Mouse (Mus musculus): ENCODE data around the gene Naa10. TPM values are rescaled to one million over a fixed set of nuclear protein-coding genes. Genes with fewer than 3 reads are reported as not detected.

Naa10 gene
- polyA plus RNA-seq, 1 experiment, result 42.7 TPM

DNA sequence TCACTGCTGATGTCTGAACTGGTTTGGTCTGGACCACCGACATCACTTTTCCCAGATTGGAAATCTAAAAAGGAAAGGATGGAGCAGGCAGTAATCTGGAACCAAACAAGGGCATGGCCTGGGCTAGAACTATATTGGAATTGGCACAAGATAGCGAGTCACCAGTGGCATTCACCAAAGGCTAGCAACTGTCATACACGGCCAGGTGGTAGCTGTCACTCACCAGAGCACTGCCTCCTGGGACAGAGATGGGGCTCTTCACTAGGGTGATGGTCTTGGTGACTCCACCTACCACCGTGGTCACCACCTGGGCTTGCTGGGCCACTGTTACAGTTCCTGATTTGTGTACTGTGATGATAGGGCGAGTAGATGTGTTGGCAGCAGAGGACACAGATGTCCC, 30.9 kb upstream of the Naa10 start:
- Histone ChIP-seq H3K4me1 (ENCODE audit: control insufficient read depth, insufficient read depth, low read length) (no peaks in the 10 kb centered on the region), H3K4me3 (ENCODE audit: insufficient read depth, low read length) (no peak overlapping the region), H3K27ac (ENCODE audit: insufficient read depth, low read length) (no peak overlapping the region)
- TF ChIP-seq CTCF (IDR thresholded peaks at IDR 0.05; ENCODE audit: borderline replicate concordance, insufficient read depth, low read length) (no peak), POLR2A (IDR thresholded peaks at IDR 0.05; ENCODE audit: low read depth, low read length) (no peak)

DNA sequence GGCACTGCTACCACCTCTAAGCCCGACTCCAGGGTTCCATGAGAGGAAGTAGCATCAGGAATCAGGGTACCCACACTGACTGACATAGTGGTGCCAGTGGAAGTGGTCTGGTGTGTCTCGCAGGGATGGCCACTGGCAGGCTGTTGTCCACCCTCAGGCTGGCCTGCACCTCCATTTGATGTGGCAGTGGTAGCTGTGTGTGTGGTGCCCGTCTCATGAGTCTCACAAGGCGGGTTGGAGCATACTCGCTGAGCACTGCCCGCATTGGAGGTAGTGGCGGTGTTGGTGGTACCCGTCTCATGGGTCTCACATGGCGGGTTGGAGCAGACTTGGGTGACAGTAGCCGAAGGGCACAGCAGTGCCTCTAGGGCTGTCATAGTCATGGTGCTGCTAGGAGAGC, 27.6 kb upstream of the Naa10 start:
- Histone ChIP-seq H3K27ac (ENCODE audit: insufficient read depth, low read length) (no peak overlapping the region), H3K4me3 (ENCODE audit: insufficient read depth, low read length) (no peak overlapping the region), H3K4me1 (ENCODE audit: control insufficient read depth, insufficient read depth, low read length) (no peaks in the 10 kb centered on the region)
- TF ChIP-seq POLR2A (IDR thresholded peaks at IDR 0.05; ENCODE audit: low read depth, low read length) (no peak), CTCF (IDR thresholded peaks at IDR 0.05; ENCODE audit: borderline replicate concordance, insufficient read depth, low read length) (no peak)

DNA sequence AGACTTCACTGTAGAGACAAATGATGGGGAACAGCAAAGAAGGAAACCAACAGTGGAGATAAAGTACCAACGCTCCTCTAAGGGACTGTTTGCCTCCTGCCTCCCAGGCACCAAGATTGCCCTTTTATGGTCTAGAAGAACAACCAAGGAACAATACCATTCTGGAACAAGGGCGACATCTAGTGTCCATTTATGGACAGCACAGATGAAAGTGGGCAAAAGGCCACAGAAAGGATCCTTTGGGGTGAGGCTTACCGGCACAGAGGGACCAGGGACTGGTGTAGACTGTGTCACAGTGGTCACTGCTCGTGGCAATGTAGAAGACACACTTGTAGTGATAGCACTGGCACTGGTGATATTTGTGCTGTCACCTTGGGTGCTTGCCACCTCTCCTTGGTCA, 26.9 kb upstream of the Naa10 start:
- H3K27ac ChIP-seq (ENCODE audit: insufficient read depth, low read length), result no peak overlapping the region
- no peaks in the 10 kb centered on the region for H3K4me1 ChIP-seq (ENCODE audit: control insufficient read depth, insufficient read depth, low read length)
- no peak overlapping the region for H3K4me3 ChIP-seq (ENCODE audit: insufficient read depth, low read length)
- TF ChIP-seq CTCF (IDR thresholded peaks at IDR 0.05; ENCODE audit: borderline replicate concordance, insufficient read depth, low read length) (no peak), POLR2A (IDR thresholded peaks at IDR 0.05; ENCODE audit: low read depth, low read length) (no peak)

DNA sequence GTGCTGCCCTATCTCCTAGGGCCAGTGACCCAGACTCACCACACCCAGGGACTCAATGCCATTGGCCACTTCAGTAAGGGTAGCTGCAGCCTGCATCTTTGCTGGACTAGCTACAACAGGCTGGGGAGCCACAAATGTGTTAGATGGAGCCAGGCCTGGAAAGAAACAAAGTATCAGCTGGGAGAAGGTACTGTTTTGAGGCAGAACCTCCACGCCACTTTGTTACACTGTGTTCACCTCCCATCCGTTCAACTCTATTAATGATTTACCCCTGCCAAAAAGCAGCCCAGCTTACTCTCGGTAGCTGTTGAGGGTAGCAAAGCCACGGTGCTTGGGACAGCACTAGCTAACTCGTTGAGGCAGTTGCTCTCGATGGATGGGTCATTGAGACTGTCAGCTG, 25.2 kb upstream of the Naa10 start:
- H3K4me1 ChIP-seq (ENCODE audit: control insufficient read depth, insufficient read depth, low read length), result no peaks in the 10 kb centered on the region
- TF ChIP-seq POLR2A (IDR thresholded peaks at IDR 0.05; ENCODE audit: low read depth, low read length), result no peak
- no peak for TF ChIP-seq CTCF (IDR thresholded peaks at IDR 0.05; ENCODE audit: borderline replicate concordance, insufficient read depth, low read length)
- no peak overlapping the region for H3K4me3 ChIP-seq (ENCODE audit: insufficient read depth, low read length)
- no peak overlapping the region for H3K27ac ChIP-seq (ENCODE audit: insufficient read depth, low read length)

DNA sequence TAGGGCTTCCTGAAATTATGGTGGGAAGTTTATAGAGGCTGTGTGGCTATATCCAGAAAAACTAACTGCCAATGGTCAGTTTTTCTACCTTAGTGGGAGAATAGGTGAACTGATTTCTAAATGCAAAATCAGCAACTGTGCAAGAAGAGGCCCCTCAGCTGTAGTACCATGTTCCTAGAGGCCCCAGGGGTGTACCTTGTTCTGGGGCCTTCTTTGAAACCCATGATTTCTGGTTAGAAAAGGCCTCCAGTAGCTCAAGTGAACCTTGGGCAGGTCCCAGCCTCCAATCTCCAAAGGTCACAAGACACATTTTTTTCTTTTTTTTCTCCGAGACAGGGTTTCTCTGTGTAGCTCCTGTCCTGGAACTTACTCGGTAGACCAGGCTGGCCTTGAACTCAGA, 20.6 kb upstream of the Naa10 start:
- no peak overlapping the region for H3K4me3 ChIP-seq (ENCODE audit: insufficient read depth, low read length)
- no peak for TF ChIP-seq CTCF (IDR thresholded peaks at IDR 0.05; ENCODE audit: borderline replicate concordance, insufficient read depth, low read length)
- TF ChIP-seq POLR2A (IDR thresholded peaks at IDR 0.05; ENCODE audit: low read depth, low read length), result no peak
- H3K4me1 ChIP-seq (ENCODE audit: control insufficient read depth, insufficient read depth, low read length), result no peaks in the 10 kb centered on the region
- no peak overlapping the region for H3K27ac ChIP-seq (ENCODE audit: insufficient read depth, low read length)

DNA sequence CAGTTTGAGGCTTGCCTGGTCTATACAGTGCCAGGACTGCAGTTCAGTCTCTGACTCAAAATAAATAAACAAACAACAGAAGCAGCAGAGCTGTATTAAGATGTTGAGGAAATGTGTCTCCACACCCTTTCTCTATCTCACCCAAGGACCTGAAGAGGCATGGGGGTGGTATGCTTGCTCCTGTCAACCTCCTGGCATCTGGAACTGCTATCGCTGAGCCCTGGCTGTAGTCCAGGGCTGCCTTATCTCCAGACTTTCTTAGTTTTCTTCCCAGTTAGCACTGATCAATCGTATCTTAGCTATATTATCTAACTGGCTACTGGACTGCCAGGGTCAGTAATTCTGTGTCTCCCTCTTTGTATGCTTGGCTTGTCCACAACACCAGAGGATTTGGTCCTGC, 20.1 kb upstream of the Naa10 start:
- no peak overlapping the region for H3K27ac ChIP-seq (ENCODE audit: insufficient read depth, low read length)
- TF ChIP-seq POLR2A (IDR thresholded peaks at IDR 0.05; ENCODE audit: low read depth, low read length) (no peak), CTCF (IDR thresholded peaks at IDR 0.05; ENCODE audit: borderline replicate concordance, insufficient read depth, low read length) (no peak)
- no peaks in the 10 kb centered on the region for H3K4me1 ChIP-seq (ENCODE audit: control insufficient read depth, insufficient read depth, low read length)
- no peak overlapping the region for H3K4me3 ChIP-seq (ENCODE audit: insufficient read depth, low read length)

DNA sequence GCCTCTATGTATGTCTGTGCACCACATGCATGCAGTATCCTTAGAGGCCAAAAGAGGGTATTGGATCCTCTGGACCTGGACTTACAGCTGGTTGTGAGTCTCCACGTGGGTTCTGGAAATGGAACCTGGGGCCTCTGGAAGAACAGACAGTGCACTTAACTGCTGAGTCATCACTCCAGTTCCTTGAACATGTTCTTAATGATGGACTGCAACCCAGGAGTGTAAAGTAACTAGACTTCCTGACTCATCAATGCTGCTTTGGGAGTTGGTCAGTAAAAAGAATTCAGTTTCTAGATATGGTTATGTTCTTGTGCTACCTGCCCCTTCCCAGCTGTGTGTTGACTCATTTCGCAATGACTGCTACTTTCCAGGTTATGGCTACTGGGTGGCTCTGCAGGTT, 10.1 kb upstream of the Naa10 start:
- Histone ChIP-seq H3K27ac (ENCODE audit: insufficient read depth, low read length) (no peak overlapping the region), H3K4me1 (ENCODE audit: control insufficient read depth, insufficient read depth, low read length) (no peaks in the 10 kb centered on the region), H3K4me3 (ENCODE audit: insufficient read depth, low read length) (no peak overlapping the region)
- no peak for TF ChIP-seq POLR2A (IDR thresholded peaks at IDR 0.05; ENCODE audit: low read depth, low read length)
- no peak for TF ChIP-seq CTCF (IDR thresholded peaks at IDR 0.05; ENCODE audit: borderline replicate concordance, insufficient read depth, low read length)

DNA sequence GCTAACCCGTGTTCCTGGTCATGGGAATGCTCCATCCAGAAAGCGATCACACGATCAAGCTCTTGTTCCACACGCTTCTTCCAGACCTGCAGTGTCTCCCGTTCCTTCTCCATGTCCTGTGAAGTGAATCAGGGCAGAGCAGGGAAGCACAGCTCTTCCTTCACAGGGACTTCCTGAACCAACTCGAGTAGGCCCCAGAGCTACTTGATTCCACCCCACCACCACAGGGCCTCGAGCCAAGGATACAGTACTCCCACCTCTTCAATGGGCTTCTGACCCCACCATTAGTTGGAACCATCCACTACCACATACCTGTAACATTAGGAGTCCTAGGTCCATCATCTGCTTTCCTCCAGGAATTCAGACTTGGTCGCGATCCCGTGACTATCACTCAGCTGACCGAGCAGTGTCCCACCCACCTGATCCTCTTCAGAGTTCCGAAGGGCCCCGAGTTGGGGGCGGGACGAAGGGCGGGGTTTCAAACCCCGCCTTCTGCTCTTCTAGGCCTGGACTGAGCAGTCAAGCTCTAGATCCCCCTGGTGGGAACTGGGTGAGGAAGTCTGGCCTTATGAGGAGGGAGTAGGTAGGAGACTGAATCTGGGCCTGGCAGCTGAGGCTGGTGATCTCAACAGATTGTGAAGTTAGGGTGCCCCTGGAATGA, 8.8 kb upstream of the Naa10 start, which contains the start of gene Renbp:
Gene Renbp (minus strand): TSS at position 449 of the 661 bp plus-strand sequence.
- Histone ChIP-seq H3K4me3 (ENCODE audit: insufficient read depth, low read length) (peak within 1 kb of the TSS; percentile 46), H3K4me1 (ENCODE audit: control insufficient read depth, insufficient read depth, low read length) (no peaks in the 10 kb centered on the region), H3K27ac (ENCODE audit: insufficient read depth, low read length) (no peak within 1 kb of the TSS)
- TF ChIP-seq POLR2A (IDR thresholded peaks at IDR 0.05; ENCODE audit: low read depth, low read length) (peak; percentile 56; the same call in 1 of the 2 replicates), CTCF (IDR thresholded peaks at IDR 0.05; ENCODE audit: borderline replicate concordance, insufficient read depth, low read length) (no peak)

DNA sequence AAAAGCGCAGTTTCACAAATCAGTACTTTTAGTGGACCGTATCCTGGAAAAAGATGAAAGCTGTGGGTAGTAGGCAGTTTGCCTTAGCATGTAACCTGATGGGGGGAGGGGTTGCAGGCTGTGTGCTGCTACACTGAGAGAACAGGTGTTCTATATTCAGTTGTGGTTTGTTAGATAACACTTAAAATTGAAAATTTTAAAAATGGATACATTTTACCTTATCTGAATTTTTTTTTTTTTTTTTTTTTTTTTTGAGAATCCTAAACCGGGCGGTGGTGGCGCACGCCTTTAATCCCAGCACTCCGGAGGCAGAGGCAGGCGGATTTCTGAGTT, 772 bp upstream of the Naa10 start:
- no peak overlapping the region for H3K27ac ChIP-seq (ENCODE audit: insufficient read depth, low read length)
- H3K4me1 ChIP-seq (ENCODE audit: control insufficient read depth, insufficient read depth, low read length), result no peaks in the 10 kb centered on the region
- H3K4me3 ChIP-seq (ENCODE audit: insufficient read depth, low read length), result peak overlapping the region; percentile 43; the same call in 1 of the 2 replicates
- TF ChIP-seq POLR2A (IDR thresholded peaks at IDR 0.05; ENCODE audit: low read depth, low read length) (no peak), CTCF (IDR thresholded peaks at IDR 0.05; ENCODE audit: borderline replicate concordance, insufficient read depth, low read length) (no peak)

DNA sequence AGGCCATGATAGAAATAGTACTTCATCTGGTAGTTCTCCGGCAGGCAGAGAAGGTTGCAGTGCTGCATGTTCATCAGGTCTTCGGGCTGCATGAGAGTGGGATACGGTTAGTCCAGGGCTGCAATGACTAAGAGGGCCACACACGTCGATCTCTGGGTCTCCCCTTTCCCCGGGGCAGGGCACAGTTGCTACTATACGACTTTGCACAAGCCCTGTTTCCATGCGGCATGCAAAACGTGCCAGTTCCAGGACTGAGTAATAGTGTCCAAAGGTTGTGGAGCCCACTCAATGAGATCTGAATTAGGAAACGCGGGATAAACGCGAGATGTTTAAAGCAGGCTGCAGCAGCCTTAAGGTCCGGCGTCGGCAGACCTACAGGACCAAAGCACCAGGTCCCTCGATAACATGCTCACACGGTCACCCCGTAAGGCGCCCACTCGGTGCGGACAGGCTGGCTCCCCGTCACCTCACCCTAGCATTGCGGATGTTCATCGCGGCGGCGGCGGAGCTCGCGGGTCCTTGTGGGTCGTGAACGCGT, 390 bp downstream of the Naa10 start:
- no peaks in the 10 kb centered on the region for H3K4me1 ChIP-seq (ENCODE audit: control insufficient read depth, insufficient read depth, low read length)
- TF ChIP-seq POLR2A (IDR thresholded peaks at IDR 0.05; ENCODE audit: low read depth, low read length), result no peak
- no peak for TF ChIP-seq CTCF (IDR thresholded peaks at IDR 0.05; ENCODE audit: borderline replicate concordance, insufficient read depth, low read length)
- H3K4me3 ChIP-seq (ENCODE audit: insufficient read depth, low read length), result peak overlapping the region; percentile 91
- H3K27ac ChIP-seq (ENCODE audit: insufficient read depth, low read length), result peak overlapping the region; percentile 53
